Mouse (Mus musculus): ENCODE data around the gene Htatsf1. TPM values are rescaled to one million over a fixed set of nuclear protein-coding genes. Genes with fewer than 3 reads are reported as not detected.

Gene Htatsf1
- polyA plus RNA-seq (2012; rRNA removed): 26.9 and 39.1 TPM in 2 replicates

DNA sequence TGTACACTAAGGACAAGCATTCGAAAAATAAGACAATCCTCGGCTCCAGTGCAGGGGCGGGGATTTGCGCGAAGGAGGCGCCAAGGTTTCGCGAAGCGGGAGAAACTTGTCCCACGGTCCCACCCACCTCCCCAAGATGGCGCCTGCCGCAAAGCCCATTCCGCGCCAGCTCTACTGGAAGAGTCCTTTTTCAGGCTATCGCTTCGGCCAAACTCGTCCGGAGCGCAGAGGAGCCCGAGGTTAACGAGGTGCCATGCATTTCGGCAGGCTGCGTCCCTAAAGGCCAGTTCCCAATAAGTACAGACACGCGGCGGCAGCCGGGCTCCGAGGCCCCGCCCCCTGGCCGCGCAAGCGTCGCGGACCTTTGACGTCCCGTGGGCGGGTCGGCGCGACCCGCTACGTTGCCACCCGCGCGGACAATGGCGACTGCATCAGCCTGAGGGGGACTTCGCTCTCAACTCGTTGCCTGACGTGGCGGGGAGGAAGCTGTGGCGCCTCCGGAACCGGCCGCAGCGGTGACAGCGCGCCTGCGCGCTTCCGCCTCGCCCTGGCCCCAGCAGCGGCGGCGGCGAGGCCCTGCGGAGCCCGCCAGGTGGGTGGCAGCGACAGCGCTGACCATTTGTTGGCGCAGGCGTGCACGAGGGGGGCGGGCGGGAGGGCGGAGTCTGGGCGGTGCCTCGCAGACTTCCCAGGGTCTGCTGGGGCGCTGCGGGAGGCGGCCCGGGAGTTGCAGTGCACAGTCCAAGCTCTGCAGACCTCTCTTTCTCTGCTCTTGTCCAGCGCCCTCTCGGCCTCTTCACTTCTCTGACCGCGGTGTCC, at the start of gene Htatsf1:
TSS of gene Htatsf1 (plus strand) at position 410 of the 819 bp plus-strand sequence.

DNA sequence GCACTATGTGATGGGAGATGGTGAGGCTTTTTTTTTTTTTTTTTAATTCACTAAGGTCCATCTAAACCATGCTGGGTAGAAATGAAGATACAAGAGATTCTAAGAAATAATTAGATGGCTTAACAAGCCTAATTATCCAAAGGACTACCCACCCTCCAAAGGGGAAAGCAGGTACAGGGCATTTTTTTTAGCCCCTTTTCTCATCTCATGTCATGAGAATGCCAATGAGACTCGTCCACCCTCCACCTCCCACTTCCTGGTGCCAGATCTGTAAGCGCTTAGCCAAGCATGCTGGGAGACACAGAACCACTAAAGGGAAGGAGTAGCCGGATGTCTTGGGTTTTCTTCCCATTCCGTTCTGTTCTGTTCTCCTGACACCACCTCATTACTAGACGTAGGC, 10.6 kb upstream of the Htatsf1 start, which contains the start of gene Brs3:
TSS of gene Brs3 (plus strand) at position 301 of the 400 bp plus-strand sequence.

DNA sequence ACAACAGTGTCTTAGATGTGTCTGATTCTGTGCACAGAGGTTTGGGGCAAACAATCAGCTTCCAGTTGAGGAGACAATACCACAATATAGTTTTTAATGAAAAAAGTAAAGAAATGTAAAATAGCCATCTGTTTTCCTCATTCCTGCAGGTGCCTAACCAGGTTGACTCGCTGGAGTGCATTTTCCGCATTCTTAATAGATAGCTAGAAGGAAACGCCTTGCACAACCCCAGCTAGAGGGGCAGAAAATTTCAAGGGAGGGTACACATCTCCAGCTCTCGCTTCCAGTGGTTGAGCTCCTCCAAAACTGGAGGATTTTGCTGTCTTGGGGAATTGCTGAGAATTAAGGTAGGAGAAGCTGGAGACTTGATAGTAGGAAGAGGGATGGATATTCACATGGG, 34.4 kb downstream of the Htatsf1 start, which contains the start of gene Vgll1:
TSS of gene Vgll1 (plus strand) at position 301 of the 400 bp plus-strand sequence.

Other genes with a start within 250 kb of the Htatsf1 start
- gene Map7d3, start 231.3 kb upstream of the Htatsf1 start, polyA plus RNA-seq (2012; rRNA removed): 0.06 and 0.14 TPM in 2 replicates
- gene Adgrg4, start 183.4 kb upstream of the Htatsf1 start, polyA plus RNA-seq (2012; rRNA removed): not detected in 2 replicates
- gene Brs3, start 10.5 kb upstream of the Htatsf1 start, polyA plus RNA-seq (2012; rRNA removed): not detected in 2 replicates
- 0.40 TPM in 1 of 2 replicates, not detected in the other for gene Vgll1, start 34.5 kb downstream of the Htatsf1 start, polyA plus RNA-seq (2012; rRNA removed)
- not detected in 2 replicates for gene Cd40lg, start 158.6 kb downstream of the Htatsf1 start, polyA plus RNA-seq (2012; rRNA removed)